Comparison of ENCODE assay signal across 24 mouse cellular contexts in genomic region chr5:77404941-77405340, GRCm38 (mm10). TPM values are rescaled to one million over a fixed set of nuclear protein-coding genes. Genes with fewer than 3 reads are reported as not detected.
DNase-seq lines count a peak whose midpoint lies in the region; ATAC-seq and TF ChIP-seq lines count a peak whose summit lies in the region.
"Had no signal": no experiment of that assay in that cellular context is flagged by ENCODE, and none has a peak within 500 bp of the region (broad histone marks: within the 10 kb centered on the region; RNA-seq: fewer than 3 reads in every experiment).

No protein-coding gene starts in this region.

- peaks cover 15% of the 10 kb centered on the region for H3K4me1 ChIP-seq in heart, adult 2 months (ENCODE audit: control insufficient read depth, insufficient read depth, low read length)
- H3K4me1 ChIP-seq in kidney, embryonic 15.5 days, result peaks cover 56% of the 10 kb centered on the region
- H3K4me1 ChIP-seq in brown adipose tissue, adult 24 weeks (ENCODE audit: control insufficient read depth, insufficient read depth, insufficient read length, low read length), result peaks cover 16% of the 10 kb centered on the region
- no peaks in the 10 kb centered on the region; the same call in 1 of the 2 replicates for H3K4me1 ChIP-seq in small intestine, adult 2 months (ENCODE audit: control insufficient read depth, insufficient read depth, insufficient read length, low read length)
- H3K4me1 ChIP-seq: midbrain, embryonic 15.5 days had no signal

- TF ChIP-seq POLR2A in heart, adult 2 months (IDR thresholded peaks at IDR 0.05; ENCODE audit: insufficient read depth, low read depth, low read length), result no peak
- no peak for TF ChIP-seq POLR2A in small intestine, adult 2 months (IDR thresholded peaks at IDR 0.05; ENCODE audit: low read depth, low read length)

- H3K4me3 ChIP-seq in heart, adult 2 months, result peak overlapping the region; percentile 83
- peak overlapping the region; percentile 2 for H3K4me3 ChIP-seq in kidney, embryonic 15.5 days (replicated peaks)
- H3K4me3 ChIP-seq in brown adipose tissue, adult 24 weeks (ENCODE audit: insufficient read depth, low read depth, low read length), result peak overlapping the region; percentile 43
- 0 out of 2 replicates have a peak overlapping the region, but pooled peaks have one; percentile 27 for H3K4me3 ChIP-seq in small intestine, adult 2 months (ENCODE audit: low read depth, low read length)
- H3K4me3 ChIP-seq: embryonic facial prominence, embryonic 12.5 days; erythroblast, embryonic 14.5 days; forebrain, embryonic 12.5 days; heart, embryonic 13.5 days; hindbrain, embryonic 13.5 days; limb, embryonic 15.5 days; liver, embryonic 15.5 days; midbrain, embryonic 15.5 days; myocyte; neural tube, embryonic 13.5 days had no signal

- H3K9ac ChIP-seq in heart, adult 2 months (ENCODE audit: low read depth, low read length), result peak overlapping the region; percentile 65
- H3K9ac ChIP-seq in kidney, embryonic 15.5 days, result no peak overlapping the region
- H3K9ac ChIP-seq: embryonic facial prominence, embryonic 12.5 days; forebrain, embryonic 12.5 days; heart, embryonic 13.5 days; hindbrain, embryonic 13.5 days; limb, embryonic 15.5 days; liver, embryonic 15.5 days; midbrain, embryonic 15.5 days; neural tube, embryonic 13.5 days had no signal

- no peak for TF ChIP-seq CTCF in heart, adult 2 months (IDR thresholded peaks at IDR 0.05)
- TF ChIP-seq CTCF in small intestine, adult 2 months (IDR thresholded peaks at IDR 0.05; ENCODE audit: extremely low read depth, insufficient read length, insufficient replicate concordance, low read depth, low read length), result no peak

- H3K9me3 ChIP-seq in kidney, embryonic 15.5 days (replicated peaks), result no peaks in the 10 kb centered on the region; the same call in 1 of the 2 replicates
- H3K9me3 ChIP-seq: embryonic facial prominence, embryonic 12.5 days; hindbrain, embryonic 13.5 days; limb, embryonic 15.5 days; liver, embryonic 15.5 days; midbrain, embryonic 15.5 days; neural tube, embryonic 13.5 days had no signal

- H3K27ac ChIP-seq in heart, adult 2 months, result peak overlapping the region; percentile 96
- H3K27ac ChIP-seq in kidney, embryonic 15.5 days, result 0 out of 2 replicates have a peak overlapping the region, but pooled peaks have one; percentile 2
- H3K27ac ChIP-seq in brown adipose tissue, adult 24 weeks (replicated peaks; ENCODE audit: low read depth, low read length), result peak overlapping the region; percentile 48
- H3K27ac ChIP-seq in small intestine, adult 2 months (ENCODE audit: insufficient read depth, low read depth, low read length), result peak overlapping the region; percentile 70
- H3K27ac ChIP-seq: embryonic facial prominence, embryonic 12.5 days; forebrain, embryonic 12.5 days; heart, embryonic 13.5 days; hindbrain, embryonic 13.5 days; limb, embryonic 15.5 days; liver, embryonic 15.5 days; midbrain, embryonic 15.5 days; neural tube, embryonic 13.5 days had no signal

- H3K79me2 ChIP-seq in heart, adult 2 months (replicated peaks; ENCODE audit: control insufficient read depth, insufficient read depth, low read length), result no peaks in the 10 kb centered on the region

- ATAC-seq in kidney, embryonic 15.5 days (replicated peaks; ENCODE audit: low FRiP score), result no peak
- ATAC-seq: midbrain, embryonic 15.5 days had no signal

- DNase-seq in heart, adult 2 months, result no peak
- DNase-seq in heart, postnatal 36 days, result no peak
- DNase-seq in kidney, adult 11 months, result no peak
- no peak for DNase-seq in right cerebral cortex, postnatal 10 days (ENCODE audit: low spot score in 2 of 2)
- DNase-seq: adrenal gland, postnatal 36 days; cerebellum, adult 11-12 months; cerebellum, postnatal 14 days; left cerebral cortex, postnatal 4 days; lung, postnatal 4 days; retina, postnatal 1 day had no signal

- no peak for TF ChIP-seq EP300 in heart, adult 2 months (IDR thresholded peaks at IDR 0.05; ENCODE audit: insufficient read depth, low read depth, low read length)

- WGBS in heart, adult 2 months, result 28% methylated on average over 10 of the region's 10 CpGs
- 67% methylated on average over 10 of the region's 10 CpGs for WGBS in kidney, embryonic 15.5 days
- WGBS in small intestine, adult 2 months, result 53% methylated on average over 10 of the region's 10 CpGs

- H3K27me3 ChIP-seq in heart, adult 2 months (ENCODE audit: control insufficient read depth, insufficient read depth, low read length), result no peaks in the 10 kb centered on the region
- no peaks in the 10 kb centered on the region for H3K27me3 ChIP-seq in kidney, embryonic 15.5 days
- peaks cover 14% of the 10 kb centered on the region; the same call in 1 of the 2 replicates for H3K27me3 ChIP-seq in small intestine, adult 2 months (ENCODE audit: control insufficient read depth, insufficient read depth, low read length)
- H3K27me3 ChIP-seq: limb, embryonic 15.5 days had no signal

- H3K36me3 ChIP-seq in heart, adult 2 months (ENCODE audit: control insufficient read depth, insufficient read depth, low read length), result peaks cover 15% of the 10 kb centered on the region
- no peaks in the 10 kb centered on the region for H3K36me3 ChIP-seq in kidney, embryonic 15.5 days
- H3K36me3 ChIP-seq in small intestine, adult 2 months (ENCODE audit: control insufficient read depth, insufficient read depth, low read length), result no peaks in the 10 kb centered on the region
- H3K36me3 ChIP-seq: embryonic facial prominence, embryonic 12.5 days; forebrain, embryonic 12.5 days; heart, embryonic 13.5 days; hindbrain, embryonic 13.5 days; limb, embryonic 15.5 days; liver, embryonic 15.5 days; midbrain, embryonic 15.5 days; neural tube, embryonic 13.5 days had no signal

- intact Hi-C loops in heart, adult 2 months (cut with DNase I), result loop anchor here (5.0 kb wide), 1 partner anchor 57 kb away; no protein-coding TSS in a partner anchor
- intact Hi-C loops in heart, postnatal 36 days (cut with DNase I), result loop anchor here (5.0 kb wide), 1 partner anchor 57 kb away; no protein-coding TSS in a partner anchor

- peak overlapping the region; percentile 37 for H3K4me2 ChIP-seq in kidney, embryonic 15.5 days
- H3K4me2 ChIP-seq: embryonic facial prominence, embryonic 12.5 days; forebrain, embryonic 12.5 days; heart, embryonic 13.5 days; hindbrain, embryonic 13.5 days; limb, embryonic 15.5 days; liver, embryonic 15.5 days; midbrain, embryonic 15.5 days; neural tube, embryonic 13.5 days had no signal

RNA-seq across cellular contexts. Expression of gene Igfbp7, which starts 2.9 kb away (rescaled TPM):
- 100 to 1,000 TPM; 174 to 205 TPM for total RNA-seq in heart, adult 2 months (2021)
- polyA plus RNA-seq in heart, adult 2 months (2012; rRNA removed), result 342 and 353 TPM in 2 replicates
- total RNA-seq in heart, postnatal 36 days (2021), result 100 to 1,000 TPM; 249 to 272 TPM
- polyA plus RNA-seq in kidney, embryonic 15.5 days (2015; fragmentation: Nextera tagmentation; extraction: Ambion mirVana), result 343 and 354 TPM in 2 replicates
- 85.5 and 137 TPM in 2 replicates for polyA plus RNA-seq in brown adipose tissue, adult 24 weeks (2012; ENCODE audit: insufficient read depth, insufficient read length, missing spikeins)
- polyA plus RNA-seq in small intestine, adult 2 months (2012; rRNA removed), result 664 and 1,449 TPM in 2 replicates
- total RNA-seq: megakaryocyte-erythroid progenitor cell, adult 5-6 weeks had no signal

Comparison
In these comparisons a context has a peak if more than half of its experiments do, and no peak if none do; other contexts are left out.
1. H3K27ac ChIP-seq: peak in every context shown above with its lines; median percentile 96 in heart, adult 2 months; 70 in small intestine, adult 2 months; 48 in brown adipose tissue, adult 24 weeks; 2 in kidney, embryonic 15.5 days.
2. H3K4me3 ChIP-seq: peak in every context shown above with its lines; median percentile 83 in heart, adult 2 months; 43 in brown adipose tissue, adult 24 weeks; 27 in small intestine, adult 2 months; 2 in kidney, embryonic 15.5 days.